Mouse (Mus musculus): ENCODE results near the gene Mrgprd. TPM values are rescaled to one million over a fixed set of nuclear protein-coding genes. Genes with fewer than 3 reads are reported as not detected.

Mrgprd gene
- total and polyA plus RNA-seq, 3 experiments = not detected

- no peaks in the 10 kb centered on the region for H3K79me2 ChIP-seq (replicated peaks; ENCODE audit: control insufficient read depth, extremely low read depth, insufficient read depth, poor library complexity, severe bottlenecking)
- H3K27ac ChIP-seq (ENCODE audit: insufficient read depth, low read depth) = no peak overlapping the region
- no peak overlapping the region for H3K4me2 ChIP-seq (ENCODE audit: insufficient read depth, low read depth, poor library complexity, severe bottlenecking)
- peaks cover 22% of the 10 kb centered on the region for H3K27me3 ChIP-seq (replicated peaks)
- dilution Hi-C loops (cut with MboI; ENCODE audit: extremely low pct_ligation_motif_present, extremely low pct_unique_long_range_greater_than_20kb, low sequenced_read_pairs) = no loop called here
- peaks cover 7 to 31% of the 10 kb centered on the region in 2 experiments for H3K4me1 ChIP-seq (ENCODE audit: control insufficient read depth in 1 of 2, insufficient read depth in 2 of 2)
- no peaks in the 10 kb centered on the region for H3K9me3 ChIP-seq (replicated peaks; ENCODE audit: low read length)
- in situ Hi-C loops (cut with MboI; ENCODE audit: low pct_ligation_motif_present, low pct_unique_long_range_greater_than_20kb, low sequenced_read_pairs) = no loop called here
- no peak overlapping the region for H3K4me3 ChIP-seq (replicated peaks in 1 of 3; ENCODE audit: low read depth in 2 of 3, low read length in 2 of 3, poor library complexity in 1 of 3)
- no peak for DNase-seq (ENCODE audit: extremely low read depth)
- TF ChIP-seq ZKSCAN1 (IDR thresholded peaks at IDR 0.05; ENCODE audit: borderline replicate concordance, low read depth, low read length) (no peak), ZC3H11A (IDR thresholded peaks at IDR 0.05; ENCODE audit: low read depth, low read length) (no peak), CTCF (conservative IDR thresholded peaks at IDR 0.05 in 1 of 2, IDR thresholded peaks at IDR 0.05 in 1 of 2; ENCODE audit: low read depth in 2 of 2, low read length in 2 of 2) (no peak), TCF12 (IDR thresholded peaks at IDR 0.05; ENCODE audit: low read depth, low read length) (no peak), JUND (conservative IDR thresholded peaks at IDR 0.05; ENCODE audit: low read depth, low read length) (no peak), E2F4 (IDR thresholded peaks at IDR 0.05; ENCODE audit: insufficient replicate concordance, low read depth, low read length) (no peak), SIN3A (IDR thresholded peaks at IDR 0.05; ENCODE audit: low read length) (no peak), POLR2AphosphoS2 (IDR thresholded peaks at IDR 0.05; ENCODE audit: low read depth, low read length) (no peak), MAZ (IDR thresholded peaks at IDR 0.05; ENCODE audit: low read depth, low read length) (no peak), RCOR1 (conservative IDR thresholded peaks at IDR 0.05; ENCODE audit: low read depth, low read length) (no peak), ELF1 (IDR thresholded peaks at IDR 0.05; ENCODE audit: low read depth, low read length) (no peak), CHD2 (IDR thresholded peaks at IDR 0.05; ENCODE audit: low read length) (no peak), CHD1 (IDR thresholded peaks at IDR 0.05; ENCODE audit: low read depth, low read length) (no peak), SMC3 (IDR thresholded peaks at IDR 0.05; ENCODE audit: low read depth, low read length) (no peak), RAD21 (IDR thresholded peaks at IDR 0.05; ENCODE audit: low read depth, low read length) (no peak), IRF4 (IDR thresholded peaks at IDR 0.05; ENCODE audit: low read depth, low read length) (no peak), NELFE (IDR thresholded peaks at IDR 0.05; ENCODE audit: low read depth, low read length) (no peak), ZNF384 (IDR thresholded peaks at IDR 0.05; ENCODE audit: low read depth, low read length) (no peak), NRF1 (IDR thresholded peaks at IDR 0.05; ENCODE audit: low read depth, low read length) (no peak), GABPA (IDR thresholded peaks at IDR 0.05; ENCODE audit: insufficient replicate concordance, low read depth, low read length) (no peak)
- H3K9ac ChIP-seq (ENCODE audit: insufficient read depth, low read depth) = no peak overlapping the region
- H3K36me3 ChIP-seq (replicated peaks in 1 of 2; ENCODE audit: control insufficient read depth in 1 of 2, insufficient read depth in 1 of 2, low read length in 1 of 2) = peaks cover 0 to 6% of the 10 kb centered on the region in 2 experiments
These were observed 29.2 kb upstream of the Mrgprd start for GRCm38 (mm10) chr7:145285476-145285875.

GRCm38 (mm10) chr7:145287410-145287809 is 27.2 kb upstream of the Mrgprd start:
- dilution Hi-C loops (cut with MboI; ENCODE audit: extremely low pct_ligation_motif_present, extremely low pct_unique_long_range_greater_than_20kb, low sequenced_read_pairs) (no loop called here), in situ Hi-C loops (cut with MboI; ENCODE audit: low pct_ligation_motif_present, low pct_unique_long_range_greater_than_20kb, low sequenced_read_pairs) (no loop called here)
- H3K36me3 ChIP-seq (replicated peaks in 1 of 2; ENCODE audit: control insufficient read depth in 1 of 2, insufficient read depth in 1 of 2, low read length in 1 of 2) = no peaks in the 10 kb centered on the region

More at GRCm38 (mm10) chr7:145287410-145287809, 27.2 kb upstream of the Mrgprd start:
- no peak overlapping the region for H3K9ac ChIP-seq (ENCODE audit: insufficient read depth, low read depth)
- H3K27me3 ChIP-seq (replicated peaks) = peaks cover 42% of the 10 kb centered on the region
- H3K4me2 ChIP-seq (ENCODE audit: insufficient read depth, low read depth, poor library complexity, severe bottlenecking) = no peak overlapping the region
- peaks cover 4 to 15% of the 10 kb centered on the region in 2 experiments for H3K4me1 ChIP-seq (ENCODE audit: control insufficient read depth in 1 of 2, insufficient read depth in 2 of 2)
- TF ChIP-seq MAFK (IDR thresholded peaks at IDR 0.05; ENCODE audit: insufficient replicate concordance, low read length) (no peak), MAZ (IDR thresholded peaks at IDR 0.05; ENCODE audit: low read depth, low read length) (no peak), SMC3 (IDR thresholded peaks at IDR 0.05; ENCODE audit: low read depth, low read length) (no peak), ELF1 (IDR thresholded peaks at IDR 0.05; ENCODE audit: low read depth, low read length) (no peak), MYC (IDR thresholded peaks at IDR 0.05; ENCODE audit: low read depth, low read length) (no peak), POLR2A (IDR thresholded peaks at IDR 0.05; ENCODE audit: low read depth, low read length) (no peak), NELFE (IDR thresholded peaks at IDR 0.05; ENCODE audit: low read depth, low read length) (no peak), USF2 (conservative IDR thresholded peaks at IDR 0.05; ENCODE audit: low read depth, low read length) (no peak), HCFC1 (IDR thresholded peaks at IDR 0.05; ENCODE audit: low read depth, low read length) (no peak), ZMIZ1 (IDR thresholded peaks at IDR 0.05; ENCODE audit: low read depth, low read length) (no peak), POLR2AphosphoS2 (IDR thresholded peaks at IDR 0.05; ENCODE audit: low read depth, low read length) (no peak), RCOR1 (conservative IDR thresholded peaks at IDR 0.05; ENCODE audit: low read depth, low read length) (no peak), GABPA (IDR thresholded peaks at IDR 0.05; ENCODE audit: insufficient replicate concordance, low read depth, low read length) (no peak), JUN (IDR thresholded peaks at IDR 0.05; ENCODE audit: insufficient read depth, low read depth, low read length) (no peak), SIN3A (IDR thresholded peaks at IDR 0.05; ENCODE audit: low read length) (no peak), IRF4 (IDR thresholded peaks at IDR 0.05; ENCODE audit: low read depth, low read length) (no peak), CHD2 (IDR thresholded peaks at IDR 0.05; ENCODE audit: low read length) (no peak), USF1 (IDR thresholded peaks at IDR 0.05; ENCODE audit: low read depth, low read length) (no peak)
- H3K9me3 ChIP-seq (replicated peaks; ENCODE audit: low read length) = no peaks in the 10 kb centered on the region
- no peaks in the 10 kb centered on the region for H3K79me2 ChIP-seq (replicated peaks; ENCODE audit: control insufficient read depth, extremely low read depth, insufficient read depth, poor library complexity, severe bottlenecking)
- no peak overlapping the region for H3K4me3 ChIP-seq (replicated peaks in 1 of 3; ENCODE audit: low read depth in 2 of 3, low read length in 2 of 3, poor library complexity in 1 of 3)
- H3K27ac ChIP-seq (ENCODE audit: insufficient read depth, low read depth) = no peak overlapping the region
- DNase-seq (ENCODE audit: extremely low read depth) = no peak
